Mouse (Mus musculus): ENCODE results near the gene Apoc3.

Apoc3 gene

DNA sequence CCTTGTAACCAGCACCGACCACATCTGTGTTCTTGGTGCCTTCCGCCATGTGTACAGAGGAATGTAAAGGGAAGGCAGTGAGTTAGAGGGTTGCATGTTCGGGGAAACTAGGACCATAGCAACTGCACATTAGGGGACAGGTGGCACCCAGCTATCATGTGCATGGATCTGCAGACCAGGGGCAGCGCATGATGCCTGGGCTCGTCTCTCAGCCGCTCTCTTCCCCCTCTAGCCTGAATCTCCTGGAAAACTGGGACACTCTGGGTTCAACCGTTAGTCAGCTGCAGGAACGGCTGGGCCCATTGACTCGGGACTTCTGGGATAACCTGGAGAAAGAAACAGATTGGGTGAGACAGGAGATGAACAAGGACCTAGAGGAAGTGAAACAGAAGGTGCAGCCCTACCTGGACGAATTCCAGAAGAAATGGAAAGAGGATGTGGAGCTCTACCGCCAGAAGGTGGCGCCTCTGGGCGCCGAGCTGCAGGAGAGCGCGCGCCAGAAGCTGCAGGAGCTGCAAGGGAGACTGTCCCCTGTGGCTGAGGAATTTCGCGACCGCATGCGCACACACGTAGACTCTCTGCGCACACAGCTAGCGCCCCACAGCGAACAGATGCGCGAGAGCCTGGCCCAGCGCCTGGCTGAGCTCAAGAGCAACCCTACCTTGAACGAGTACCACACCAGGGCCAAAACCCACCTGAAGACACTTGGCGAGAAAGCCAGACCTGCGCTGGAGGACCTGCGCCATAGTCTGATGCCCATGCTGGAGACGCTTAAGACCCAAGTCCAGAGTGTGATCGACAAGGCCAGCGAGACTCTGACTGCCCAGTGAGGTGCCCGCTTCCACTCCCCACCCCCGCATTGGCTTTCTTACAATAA lies 5.6 kb downstream of the Apoc3 start:
- DNase-seq, result peak; percentile 89 to 90

DNA sequence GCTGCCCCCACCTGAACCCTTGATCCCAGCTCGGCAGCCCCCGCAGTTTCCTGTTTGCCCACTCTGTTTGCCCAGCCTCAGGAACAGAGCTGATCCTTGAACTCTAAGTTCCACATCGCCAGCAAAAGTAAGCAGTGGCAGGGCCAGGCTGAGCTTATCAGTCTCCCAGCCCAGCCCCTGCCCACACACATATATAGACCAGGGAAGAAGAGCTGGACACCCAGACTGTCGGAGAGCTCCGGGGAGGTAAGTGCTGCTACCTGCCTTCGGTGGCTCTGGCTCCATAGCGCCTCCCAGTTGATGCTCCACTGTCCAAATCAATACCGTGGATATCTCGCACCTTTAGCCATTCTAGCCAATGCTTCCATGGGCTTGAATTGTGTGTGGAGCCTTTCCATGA lies 6.9 kb downstream of the Apoc3 start, which contains the start of gene Apoa1:
Gene Apoa1 (plus strand): TSS at position 90 of the 400 bp plus-strand sequence.
- no peak for DNase-seq

DNA sequence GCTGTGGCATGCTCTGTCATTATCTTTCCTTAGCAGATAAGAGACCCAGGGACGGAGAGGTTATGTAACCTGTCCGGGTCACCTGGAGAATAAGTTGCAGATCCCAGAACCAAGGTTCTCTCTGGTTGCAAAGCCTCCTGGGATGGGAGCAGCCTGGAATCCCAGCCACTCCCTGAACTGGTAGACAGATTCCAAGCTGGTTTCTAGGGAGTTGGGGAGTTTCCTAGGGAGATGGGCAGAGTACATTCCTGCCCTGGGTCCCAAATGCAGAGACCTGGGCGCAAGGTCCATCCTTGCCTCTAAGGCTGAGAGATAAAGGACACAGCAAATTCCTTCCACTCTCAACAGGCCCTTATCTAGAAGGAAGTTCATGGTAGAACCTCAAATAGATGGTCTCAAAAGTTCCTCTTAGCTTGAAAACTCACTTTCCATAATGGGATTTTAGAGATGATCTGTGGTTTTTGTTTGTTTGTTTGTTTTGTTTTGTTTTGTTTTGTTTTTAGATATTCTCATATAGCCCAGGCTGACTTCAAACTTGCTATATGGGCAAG lies 8.3 kb downstream of the Apoc3 start:
- DNase-seq, result no peak

DNA sequence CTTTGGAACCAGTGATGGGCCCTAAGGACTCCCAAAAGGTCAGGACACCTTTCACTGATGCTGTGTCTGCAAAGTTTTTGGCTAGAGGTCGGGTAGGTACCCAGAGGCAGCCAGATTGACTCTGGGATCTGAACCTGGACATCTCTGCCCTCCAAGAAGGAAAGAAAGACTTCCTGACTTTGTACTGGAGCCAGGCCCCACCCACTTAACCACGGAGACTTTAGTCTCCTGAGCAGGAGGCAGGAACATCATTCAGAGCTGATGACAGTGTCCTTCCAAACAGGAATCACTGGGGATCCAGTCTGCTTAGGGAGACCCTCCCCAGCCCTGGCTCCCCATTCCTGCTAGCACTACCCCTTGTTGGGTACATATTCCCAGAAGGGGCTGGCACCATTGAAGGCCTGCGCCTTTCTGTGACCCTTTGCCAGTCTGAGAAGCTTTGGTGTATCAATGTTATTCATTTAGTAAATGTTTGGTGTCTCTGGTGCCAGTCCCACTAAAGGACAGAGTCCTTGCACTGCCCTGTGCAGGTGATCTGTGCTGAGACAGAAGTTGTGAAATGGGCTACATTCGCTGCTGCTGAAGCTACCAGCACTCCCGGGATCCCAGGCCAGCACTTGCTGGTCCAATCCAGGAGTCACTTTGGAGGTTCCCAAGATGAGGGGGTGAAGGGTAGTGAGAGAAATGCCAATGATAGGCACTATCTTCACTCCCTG lies 10.3 kb downstream of the Apoc3 start:
- DNase-seq, result no peak

DNA sequence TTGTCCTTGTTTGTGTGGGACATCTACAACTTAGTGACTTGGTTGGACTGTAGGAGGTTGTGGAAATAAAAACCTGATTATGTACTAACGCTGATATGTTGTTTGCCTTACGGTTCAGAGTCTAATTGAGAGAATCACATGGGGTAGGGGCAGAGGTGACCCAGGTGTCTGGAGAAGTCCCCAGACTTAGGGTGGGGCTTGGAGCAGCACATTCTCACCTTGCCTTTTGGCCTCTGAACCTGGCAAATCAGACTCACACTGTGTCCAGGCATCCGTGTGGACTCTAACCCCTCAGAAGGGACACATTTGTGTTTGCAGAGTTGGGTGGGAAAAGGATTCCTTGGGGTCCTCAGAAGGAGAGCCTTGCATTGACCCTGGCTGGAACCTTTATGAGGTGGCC lies 11.3 kb downstream of the Apoc3 start:
- DNase-seq, result no peak

DNA sequence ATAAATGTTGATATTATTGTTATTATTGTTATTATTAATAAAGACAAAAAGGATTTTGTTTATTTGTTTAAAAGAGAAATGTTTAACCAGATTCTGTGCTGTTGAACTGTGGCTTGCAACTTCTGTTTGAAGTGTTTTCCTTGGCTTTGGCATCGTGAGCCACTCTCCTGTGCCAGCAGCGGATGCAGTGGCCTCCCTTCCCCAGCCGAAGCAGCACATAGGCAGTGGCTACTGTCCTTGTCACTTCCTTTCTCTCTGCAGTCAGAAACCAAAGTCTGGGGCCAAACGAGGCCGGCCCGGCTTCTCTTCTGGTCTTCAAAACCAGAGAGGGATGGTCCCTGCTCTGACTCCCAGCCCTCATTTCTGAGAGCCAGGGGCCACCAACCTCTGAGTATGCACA lies 12.3 kb downstream of the Apoc3 start:
- no peak for DNase-seq

DNA sequence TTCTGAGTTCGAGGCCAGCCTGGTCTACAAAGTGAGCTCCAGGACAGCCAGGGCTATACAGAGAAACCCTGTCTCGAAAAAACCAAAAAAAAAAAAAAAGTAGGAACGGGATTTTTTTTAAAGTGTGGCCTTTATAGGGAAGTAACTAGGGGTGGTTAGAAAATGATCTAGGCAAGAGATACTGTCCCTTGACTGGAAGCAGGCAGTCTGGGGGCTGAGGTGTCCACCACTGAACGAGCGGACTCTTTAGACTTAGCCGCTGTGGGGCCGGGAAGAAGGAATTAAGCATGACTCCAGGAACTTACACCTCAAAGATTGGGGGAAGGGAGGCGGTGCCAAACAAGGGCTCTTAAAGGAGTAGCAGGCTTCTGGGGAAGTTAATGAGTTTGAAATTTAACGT lies 17.3 kb downstream of the Apoc3 start:
- DNase-seq, result no peak

DNA sequence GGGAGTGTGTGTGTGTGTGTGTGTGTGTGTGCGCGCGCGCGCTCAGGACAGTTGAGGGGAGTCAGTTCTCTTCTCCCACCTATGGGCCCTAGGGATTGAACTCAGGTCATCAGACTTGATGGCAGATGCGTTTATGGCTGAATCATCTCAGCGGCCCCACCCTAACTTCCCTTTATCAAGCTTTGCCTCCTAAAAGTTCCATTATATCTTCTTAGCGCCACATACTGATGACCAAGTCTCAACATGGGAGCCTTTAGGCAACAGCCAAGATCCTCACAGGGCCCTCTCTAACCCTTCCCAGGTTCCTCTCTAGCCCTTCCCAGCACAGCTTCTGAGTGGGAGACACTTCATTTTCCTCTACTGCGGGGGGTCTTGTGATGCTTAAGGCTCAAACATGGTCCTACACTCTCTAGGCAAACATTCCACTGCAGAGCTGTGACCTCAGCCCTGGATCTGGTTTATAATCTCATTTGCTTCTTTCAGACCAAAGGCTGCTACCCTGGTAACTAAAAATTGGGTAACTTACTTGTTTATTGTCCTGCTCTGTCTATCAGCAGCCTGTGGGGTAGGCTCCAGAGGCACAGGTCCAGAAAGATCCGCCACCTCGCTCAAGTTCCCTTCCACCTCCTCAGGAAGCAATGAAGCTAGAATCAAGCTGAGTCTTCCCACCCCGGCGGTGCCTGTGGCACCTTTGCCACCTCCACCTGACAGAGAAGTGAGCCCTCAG lies 18.5 kb downstream of the Apoc3 start:
- DNase-seq, result peak in 1 of 2 experiments; percentile 2

DNA sequence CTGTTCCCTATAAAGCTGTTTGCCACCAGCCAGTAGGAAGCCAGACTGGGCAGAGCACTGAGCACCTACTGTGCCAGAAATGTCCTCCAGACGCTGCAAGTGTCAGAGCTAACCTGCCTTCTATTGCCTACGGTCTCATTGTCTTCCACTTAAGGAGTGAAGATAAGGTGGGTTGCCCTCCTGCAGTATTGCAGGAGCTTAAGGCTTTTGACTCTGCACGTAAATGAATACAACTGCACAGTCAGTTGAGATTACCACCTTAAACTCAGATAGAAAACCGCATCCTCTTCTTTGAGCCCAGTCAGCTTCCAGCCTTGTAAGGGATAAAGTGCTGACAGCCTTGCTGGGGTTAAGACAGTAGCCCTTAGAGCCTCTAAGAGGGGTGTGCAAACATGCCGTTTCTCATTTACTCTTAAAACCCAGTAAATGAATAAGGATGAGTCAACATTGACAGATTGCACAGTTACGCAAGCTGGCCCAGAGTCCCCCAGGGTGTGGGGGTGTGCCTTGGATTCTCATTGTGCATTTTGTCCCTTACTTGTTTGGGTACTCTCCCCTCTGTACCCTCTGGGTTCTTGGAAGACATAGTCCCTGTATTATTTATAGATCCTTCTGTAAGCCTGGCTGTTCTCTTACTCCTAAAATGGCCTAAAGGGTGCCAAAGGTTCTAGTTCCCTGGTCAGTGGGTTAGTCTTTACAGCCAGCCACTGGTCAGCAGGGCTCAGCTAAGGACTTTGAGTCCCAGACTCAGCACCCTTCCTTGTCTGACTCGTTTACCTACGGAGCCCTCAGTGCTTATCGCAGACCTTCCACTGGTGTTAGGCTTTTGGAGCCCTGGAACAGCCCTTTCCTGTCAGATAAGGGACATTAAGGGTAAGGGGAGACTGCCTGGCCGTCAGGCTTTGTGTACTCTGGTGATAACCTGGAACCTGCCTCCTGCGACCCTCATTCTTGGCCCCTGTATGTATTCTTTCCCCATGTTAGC lies 19.8 kb downstream of the Apoc3 start:
- DNase-seq, result peak; percentile 53 to 59

DNA sequence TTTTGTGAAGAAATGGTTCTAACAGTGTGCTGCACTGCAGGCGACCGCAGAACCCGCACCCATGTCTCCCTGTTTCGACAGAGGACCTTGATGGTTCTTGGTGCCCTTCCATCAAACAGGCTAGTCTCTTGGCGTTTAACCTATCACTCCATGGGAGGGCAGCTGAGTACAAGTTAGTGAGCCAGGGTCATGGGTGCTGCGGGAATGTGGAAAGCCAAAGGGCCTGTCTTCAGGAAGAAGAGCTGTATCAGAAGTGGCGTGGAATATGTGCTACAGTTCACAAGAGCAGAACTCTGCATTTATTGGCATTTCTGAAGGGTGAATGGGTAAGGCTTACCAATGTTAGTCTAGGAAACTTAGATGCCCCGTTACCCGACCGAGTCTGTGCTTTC lies 20.5 kb downstream of the Apoc3 start:
- DNase-seq, result peak in 1 of 2 experiments; percentile 5

DNA sequence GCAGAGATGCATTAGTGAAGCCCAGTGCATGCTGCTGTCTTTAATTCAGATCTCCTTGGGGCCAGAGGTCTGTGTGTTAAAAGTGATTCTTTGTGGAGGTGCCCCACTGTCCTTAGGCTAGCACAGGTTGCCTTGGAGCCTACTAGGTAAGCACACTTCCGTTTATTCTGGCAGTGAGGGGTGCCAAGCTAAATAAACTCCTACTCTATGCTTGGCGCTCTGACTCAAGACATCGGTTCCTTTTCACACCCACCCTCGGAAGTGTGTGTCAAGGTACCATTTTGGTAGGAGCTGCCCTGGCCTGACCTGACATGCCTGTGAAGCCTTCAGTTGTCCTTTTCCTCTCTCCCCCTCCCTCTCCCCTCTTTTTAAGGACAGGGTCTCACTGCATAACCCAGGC lies 21.2 kb downstream of the Apoc3 start:
- no peak for DNase-seq

DNA sequence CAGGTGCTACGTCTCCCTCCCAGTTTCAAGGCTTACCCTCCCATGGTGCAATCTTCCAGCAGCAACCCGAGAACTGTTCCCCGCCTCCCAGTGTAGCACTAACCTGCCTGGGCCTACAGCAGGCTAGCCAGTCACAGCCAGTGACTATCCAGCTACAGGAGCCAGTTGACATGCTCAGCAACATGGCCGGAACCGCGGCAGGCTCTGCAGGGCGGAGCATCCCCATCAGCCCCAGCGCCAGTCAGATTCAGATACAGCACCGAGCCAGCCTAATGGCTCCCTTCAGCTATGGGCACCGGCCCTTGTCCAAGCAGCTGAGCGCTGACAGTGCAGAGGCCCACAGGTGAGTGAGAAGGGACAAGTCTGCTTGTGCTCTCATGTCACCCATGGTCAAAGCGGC lies 25.0 kb downstream of the Apoc3 start:
- no peak for DNase-seq

DNA sequence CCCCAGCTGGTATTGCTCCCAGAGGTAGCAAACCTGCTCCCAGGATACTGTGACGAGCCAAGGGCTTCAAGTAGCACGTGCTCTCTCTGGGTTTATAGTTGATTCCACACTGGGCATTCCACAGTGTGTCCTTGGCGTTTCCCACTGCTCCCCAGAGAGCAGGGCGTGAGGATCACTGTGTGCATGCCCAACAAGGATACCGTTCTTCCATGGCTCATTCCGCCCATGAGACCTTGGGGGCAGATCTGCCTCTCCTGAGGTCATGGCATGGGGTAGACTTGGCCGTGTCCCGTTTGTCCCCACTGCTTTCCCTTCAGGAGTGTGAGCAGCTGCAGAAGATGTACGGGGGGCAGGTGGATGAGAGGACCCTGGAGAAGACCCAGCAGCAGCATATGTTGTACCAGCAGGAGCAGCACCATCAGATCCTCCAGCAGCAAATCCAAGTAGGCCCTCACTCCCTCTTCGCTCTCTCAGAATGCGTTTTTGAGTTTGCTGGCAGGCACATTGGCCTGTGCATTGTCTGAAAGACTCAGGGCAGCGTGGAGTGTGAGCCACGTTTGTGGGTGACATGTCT lies 26.9 kb downstream of the Apoc3 start:
- peak; percentile 39 to 45 for DNase-seq

DNA sequence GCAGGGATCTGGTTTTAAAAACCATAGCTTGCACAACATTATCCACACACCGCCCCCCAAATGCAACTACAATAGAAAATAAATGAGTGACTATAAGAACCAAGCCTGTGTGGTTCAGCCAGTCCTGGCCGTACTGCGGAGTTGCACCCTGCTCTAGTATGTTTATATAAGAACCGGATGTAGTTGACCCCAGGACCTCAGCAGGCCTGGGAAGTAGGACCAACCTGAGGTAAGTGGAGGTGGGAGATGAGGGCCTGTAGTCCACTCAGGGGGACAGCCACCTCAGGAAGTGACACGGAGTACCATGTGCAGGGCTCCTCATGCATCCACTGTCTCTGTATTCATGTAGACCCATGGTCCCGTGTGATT lies 28.0 kb downstream of the Apoc3 start:
- no peak for DNase-seq

DNA sequence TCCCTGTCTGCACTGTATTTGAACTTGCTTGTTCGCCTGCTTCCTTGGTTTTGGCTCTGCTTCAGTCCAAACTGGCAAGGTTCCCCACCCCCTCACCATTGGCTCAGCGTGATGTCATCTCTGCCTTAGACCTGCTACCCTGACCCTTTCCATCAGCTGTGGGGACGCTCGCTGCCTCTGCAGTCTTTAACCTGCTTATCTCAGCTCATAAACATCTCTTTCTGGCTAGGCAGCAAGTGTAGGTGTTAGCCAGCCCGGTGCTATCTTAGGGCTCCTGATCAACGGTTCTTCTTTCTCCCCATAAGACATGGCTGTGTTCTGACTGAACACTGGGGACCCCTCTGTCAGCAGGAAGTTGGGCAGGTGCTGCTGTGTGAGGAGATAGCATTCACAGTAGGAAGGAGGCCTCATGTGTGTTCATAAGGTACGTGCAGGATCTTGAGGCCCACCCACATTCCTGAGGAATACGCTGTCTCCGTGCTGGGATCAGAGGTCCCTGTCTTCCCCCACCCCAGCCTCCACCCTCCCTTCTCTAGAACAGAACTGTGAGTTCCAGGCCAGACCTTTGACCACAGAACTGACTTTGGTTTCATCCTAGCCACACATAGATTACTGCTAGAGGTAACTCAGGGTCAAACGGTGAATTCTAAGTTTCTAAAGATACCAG lies 28.5 kb downstream of the Apoc3 start:
- DNase-seq, result peak in 1 of 2 experiments; percentile 39

DNA sequence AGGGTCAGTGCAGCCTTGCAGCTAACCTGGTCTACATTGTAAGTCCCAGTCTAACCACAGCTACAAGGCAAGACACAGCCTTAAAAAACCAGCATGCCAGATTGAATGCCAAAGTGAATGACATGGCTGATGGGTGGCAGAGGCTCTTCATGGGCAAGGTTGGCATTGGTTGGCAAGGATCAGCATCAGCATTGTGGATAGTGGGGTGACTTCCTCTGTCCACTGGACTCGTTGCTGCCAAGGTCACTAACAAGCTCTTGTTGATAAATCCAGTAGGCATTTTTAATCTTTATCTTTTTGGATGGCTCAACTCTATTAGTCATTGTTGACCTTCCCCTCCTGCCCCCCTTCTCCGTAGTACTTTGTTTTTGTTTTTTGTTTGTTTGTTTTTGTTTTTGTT lies 35.8 kb downstream of the Apoc3 start:
- DNase-seq, result no peak

DNA sequence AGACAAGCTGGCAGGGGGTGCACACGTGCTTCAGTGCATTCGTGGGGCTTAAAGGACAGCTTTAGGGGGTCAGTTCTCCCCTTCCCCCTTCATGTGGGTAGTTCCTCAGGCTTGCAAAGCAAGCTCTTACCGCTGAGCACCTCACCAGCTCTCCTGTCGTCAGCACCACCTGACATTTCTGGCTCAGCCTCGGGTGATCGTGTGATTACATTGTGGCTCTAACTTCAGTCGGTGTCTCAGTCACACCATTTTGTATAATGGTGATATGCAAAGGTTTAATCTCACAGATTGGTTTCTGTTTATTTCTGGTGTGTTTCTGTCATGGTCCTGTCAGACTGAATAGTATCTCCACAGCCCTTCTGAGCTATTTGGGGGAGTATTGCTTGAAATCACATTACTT lies 36.5 kb downstream of the Apoc3 start:
- no peak for DNase-seq

DNA sequence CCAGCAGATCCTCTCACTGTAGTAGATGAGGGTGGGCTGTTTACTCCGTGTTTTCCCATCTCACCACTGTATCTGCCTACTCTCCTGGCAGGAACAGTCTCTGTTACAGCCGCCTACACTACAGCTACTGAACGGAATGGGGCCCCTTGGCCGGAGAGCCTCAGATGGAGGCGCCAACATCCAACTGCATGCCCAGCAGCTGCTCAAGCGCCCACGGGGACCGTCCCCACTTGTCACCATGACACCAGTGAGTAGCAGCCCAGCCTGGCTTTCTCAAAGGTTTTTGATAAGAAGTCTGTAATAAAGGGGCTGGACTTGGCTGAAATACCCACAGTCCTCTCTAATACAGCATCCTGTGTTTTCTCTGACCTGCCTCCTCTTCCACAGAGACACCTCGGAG lies 37.0 kb downstream of the Apoc3 start:
- no peak for DNase-seq

DNA sequence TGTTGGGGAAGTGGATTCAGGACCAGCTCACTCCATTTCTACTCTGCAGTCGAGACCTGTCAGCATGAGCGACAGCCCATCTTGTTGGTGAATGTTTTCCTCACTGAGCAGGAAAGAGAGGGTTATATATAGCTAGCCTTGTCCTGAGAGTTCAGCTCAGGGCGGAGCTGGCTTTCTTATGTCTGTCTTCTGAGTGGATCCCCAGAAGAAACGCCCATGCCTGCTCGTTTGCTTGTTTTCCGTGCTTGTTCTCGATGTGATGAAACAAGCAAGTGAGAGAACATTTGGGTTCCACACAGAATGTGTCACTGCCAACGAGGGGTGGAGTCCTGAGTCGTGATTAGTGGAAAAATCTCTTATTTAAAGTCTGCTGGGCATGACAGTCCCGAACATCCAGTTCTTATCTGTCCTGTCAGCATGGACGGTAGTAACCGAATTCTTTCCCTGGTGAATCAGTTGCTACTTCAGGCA lies 38.7 kb downstream of the Apoc3 start:
- no peak for DNase-seq

DNA sequence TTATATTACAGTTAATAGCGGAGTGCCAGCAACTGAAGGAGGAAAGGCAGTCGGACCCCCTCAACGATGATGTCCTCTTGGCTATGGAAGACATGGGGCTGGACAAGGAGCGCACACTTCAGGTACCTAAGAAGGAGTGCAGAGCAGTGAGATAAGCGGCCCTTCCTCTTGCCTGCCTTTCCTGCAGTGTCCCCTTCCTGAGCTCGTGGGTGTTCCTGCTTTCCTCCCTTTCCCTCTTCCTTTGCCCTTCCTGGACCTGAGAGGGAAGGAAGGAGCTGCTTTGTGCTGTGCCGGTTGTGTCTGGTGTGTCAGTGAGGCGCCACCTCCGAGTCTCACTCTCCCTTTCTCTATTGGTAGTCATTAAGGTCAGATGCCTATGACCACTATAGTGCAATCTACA lies 40.6 kb downstream of the Apoc3 start:
- DNase-seq, result no peak

DNA sequence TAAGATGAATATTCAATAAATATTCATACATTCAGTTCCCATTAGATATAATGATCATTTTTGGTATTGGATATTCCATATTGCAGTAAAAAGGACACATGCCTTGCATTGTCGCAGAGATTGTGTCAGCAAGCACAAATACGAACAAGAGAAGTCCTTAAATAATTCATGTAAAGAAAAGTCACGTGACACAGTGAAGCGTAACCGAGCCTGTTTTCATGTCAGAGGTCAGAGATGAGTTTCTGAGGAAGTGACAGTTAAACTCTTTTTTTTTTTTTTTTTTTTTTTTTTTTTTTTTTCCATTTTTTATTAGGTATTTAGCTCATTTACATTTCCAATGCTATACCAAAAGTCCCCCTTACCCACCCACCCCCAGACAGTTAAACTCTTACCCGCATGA lies 42.8 kb downstream of the Apoc3 start:
- DNase-seq, result no peak
